Mouse (Mus musculus): ENCODE results near the gene Dgki. TPM values are rescaled to one million over a fixed set of nuclear protein-coding genes. Genes with fewer than 3 reads are reported as not detected.

Dgki gene
- polyA plus RNA-seq, 1 experiment from 2014 or later: 1.3 TPM

- no peak for ATAC-seq (ENCODE audit: low FRiP score, low read depth)
- H3K4me2 ChIP-seq (replicated peaks): no peak overlapping the region
- WGBS: 31% methylated on average over 2 of the region's 2 CpGs
- no peaks in the 10 kb centered on the region for H3K27me3 ChIP-seq
- H3K9ac ChIP-seq: no peak overlapping the region
- peaks cover 21% of the 10 kb centered on the region for H3K4me1 ChIP-seq
- no peak overlapping the region for H3K4me3 ChIP-seq
- H3K36me3 ChIP-seq: no peaks in the 10 kb centered on the region
- no peaks in the 10 kb centered on the region for H3K9me3 ChIP-seq
- H3K27ac ChIP-seq: no peak overlapping the region
Measured at GRCm38 (mm10) chr6:37053411-37053810, 246.6 kb downstream of the Dgki start.

- ATAC-seq (ENCODE audit: low FRiP score, low read depth): no peak
- H3K9me3 ChIP-seq: no peaks in the 10 kb centered on the region
- no peak overlapping the region for H3K4me2 ChIP-seq (replicated peaks)
- H3K4me1 ChIP-seq: peaks cover 21% of the 10 kb centered on the region
- 63% methylated on average over 5 of the region's 5 CpGs for WGBS
- no peak overlapping the region for H3K27ac ChIP-seq
- no peaks in the 10 kb centered on the region for H3K27me3 ChIP-seq
- H3K9ac ChIP-seq: no peak overlapping the region
- no peak overlapping the region for H3K4me3 ChIP-seq
- H3K36me3 ChIP-seq: no peaks in the 10 kb centered on the region
Measured at GRCm38 (mm10) chr6:37051652-37052051, 248.3 kb downstream of the Dgki start.

GRCm38 (mm10) chr6:37051150-37051549 is 248.8 kb downstream of the Dgki start:
- WGBS: 92% methylated on average over 1 of the region's 1 CpGs

GRCm38 (mm10) chr6:37047611-37048129 is 252.3 kb downstream of the Dgki start:
- Histone ChIP-seq H3K27me3 (no peaks in the 10 kb centered on the region), H3K36me3 (no peaks in the 10 kb centered on the region), H3K27ac (no peak overlapping the region), H3K9ac (no peak overlapping the region), H3K4me2 (replicated peaks) (no peak overlapping the region), H3K9me3 (no peaks in the 10 kb centered on the region), H3K4me1 (peaks cover 5% of the 10 kb centered on the region), H3K4me3 (no peak overlapping the region)
- no peak for ATAC-seq (ENCODE audit: low FRiP score, low read depth)
- WGBS: 71% methylated on average over 4 of the region's 4 CpGs

More at GRCm38 (mm10) chr6:37051150-37051549, 248.8 kb downstream of the Dgki start:
- H3K4me2 ChIP-seq (replicated peaks): no peak overlapping the region
- no peak overlapping the region for H3K4me3 ChIP-seq
- H3K27ac ChIP-seq: no peak overlapping the region
- no peaks in the 10 kb centered on the region for H3K36me3 ChIP-seq
- no peak overlapping the region for H3K9ac ChIP-seq
- H3K4me1 ChIP-seq: peaks cover 23% of the 10 kb centered on the region
- no peak for ATAC-seq (ENCODE audit: low FRiP score, low read depth)
- no peaks in the 10 kb centered on the region for H3K27me3 ChIP-seq
- H3K9me3 ChIP-seq: no peaks in the 10 kb centered on the region

GRCm38 (mm10) chr6:37046152-37046788 is 253.7 kb downstream of the Dgki start:
- 32% methylated on average over 4 of the region's 4 CpGs for WGBS
- no peaks in the 10 kb centered on the region for H3K9me3 ChIP-seq
- no peaks in the 10 kb centered on the region for H3K36me3 ChIP-seq
- H3K27me3 ChIP-seq: no peaks in the 10 kb centered on the region
- H3K4me1 ChIP-seq: 0 out of 2 replicates have a peak, but pooled peaks cover 2% of the 10 kb centered on the region
- H3K27ac ChIP-seq: no peak overlapping the region
- H3K9ac ChIP-seq: no peak overlapping the region
- H3K4me2 ChIP-seq (replicated peaks): no peak overlapping the region
- ATAC-seq (ENCODE audit: low FRiP score, low read depth): no peak; the same call in 1 of the 2 replicates
- no peak overlapping the region for H3K4me3 ChIP-seq

GRCm38 (mm10) chr6:37044796-37045195 is 255.2 kb downstream of the Dgki start:
- Histone ChIP-seq H3K4me3 (no peak overlapping the region), H3K4me2 (replicated peaks) (no peak overlapping the region), H3K36me3 (no peaks in the 10 kb centered on the region), H3K27ac (no peak overlapping the region), H3K27me3 (no peaks in the 10 kb centered on the region), H3K9me3 (no peaks in the 10 kb centered on the region), H3K4me1 (0 out of 2 replicates have a peak, but pooled peaks cover 2% of the 10 kb centered on the region), H3K9ac (no peak overlapping the region)
- WGBS: 82% methylated on average over 4 of the region's 4 CpGs
- no peak for ATAC-seq (ENCODE audit: low FRiP score, low read depth)

GRCm38 (mm10) chr6:37038444-37038843 is 261.5 kb downstream of the Dgki start:
- no peaks in the 10 kb centered on the region for H3K9me3 ChIP-seq
- H3K4me1 ChIP-seq: 0 out of 2 replicates have a peak, but pooled peaks cover 3% of the 10 kb centered on the region
- H3K4me2 ChIP-seq (replicated peaks): no peak overlapping the region
- no peak overlapping the region for H3K9ac ChIP-seq
- no peaks in the 10 kb centered on the region for H3K36me3 ChIP-seq
- WGBS: 62% methylated on average over 8 of the region's 8 CpGs
- H3K4me3 ChIP-seq: no peak overlapping the region
- no peak for ATAC-seq (ENCODE audit: low FRiP score, low read depth)
- no peak overlapping the region for H3K27ac ChIP-seq
- H3K27me3 ChIP-seq: no peaks in the 10 kb centered on the region

- no peak overlapping the region for H3K27ac ChIP-seq
- WGBS: 80% methylated on average over 11 of the region's 11 CpGs
- no peak overlapping the region for H3K4me2 ChIP-seq (replicated peaks)
- no peaks in the 10 kb centered on the region for H3K9me3 ChIP-seq
- no peaks in the 10 kb centered on the region for H3K27me3 ChIP-seq
- 0 out of 2 replicates have a peak, but pooled peaks cover 3% of the 10 kb centered on the region for H3K4me1 ChIP-seq
- H3K36me3 ChIP-seq: no peaks in the 10 kb centered on the region
- ATAC-seq (ENCODE audit: low FRiP score, low read depth): peak; percentile 46; the same call in 1 of the 2 replicates
- H3K9ac ChIP-seq: no peak overlapping the region
- H3K4me3 ChIP-seq: no peak overlapping the region
Measured at GRCm38 (mm10) chr6:37037115-37037908, 262.7 kb downstream of the Dgki start.

- no peak overlapping the region for H3K27ac ChIP-seq
- H3K4me1 ChIP-seq: 0 out of 2 replicates have a peak, but pooled peaks cover 3% of the 10 kb centered on the region
- no peak for ATAC-seq (ENCODE audit: low FRiP score, low read depth)
- no peak overlapping the region for H3K9ac ChIP-seq
- no peaks in the 10 kb centered on the region for H3K36me3 ChIP-seq
- H3K4me2 ChIP-seq (replicated peaks): no peak overlapping the region
- H3K9me3 ChIP-seq: no peaks in the 10 kb centered on the region
- no peaks in the 10 kb centered on the region for H3K27me3 ChIP-seq
- no peak overlapping the region for H3K4me3 ChIP-seq
- 68% methylated on average over 6 of the region's 6 CpGs for WGBS
Measured at GRCm38 (mm10) chr6:37035681-37036080, 264.3 kb downstream of the Dgki start.

GRCm38 (mm10) chr6:37030986-37031385 is 269.0 kb downstream of the Dgki start:
- 66% methylated on average over 1 of the region's 1 CpGs for WGBS
- H3K4me2 ChIP-seq (replicated peaks): no peak overlapping the region
- H3K9me3 ChIP-seq: no peaks in the 10 kb centered on the region
- no peaks in the 10 kb centered on the region for H3K27me3 ChIP-seq
- H3K27ac ChIP-seq: peak overlapping the region; percentile 28; the same call in 1 of the 2 replicates
- H3K9ac ChIP-seq: no peak overlapping the region
- no peaks in the 10 kb centered on the region for H3K4me1 ChIP-seq
- H3K36me3 ChIP-seq: no peaks in the 10 kb centered on the region
- no peak overlapping the region for H3K4me3 ChIP-seq
- no peak for ATAC-seq (ENCODE audit: low FRiP score, low read depth)

GRCm38 (mm10) chr6:37030402-37030801 is 269.6 kb downstream of the Dgki start:
- Histone ChIP-seq H3K27ac (no peak overlapping the region), H3K4me1 (no peaks in the 10 kb centered on the region), H3K4me3 (no peak overlapping the region), H3K9me3 (no peaks in the 10 kb centered on the region), H3K27me3 (no peaks in the 10 kb centered on the region), H3K4me2 (replicated peaks) (no peak overlapping the region), H3K36me3 (no peaks in the 10 kb centered on the region), H3K9ac (no peak overlapping the region)
- ATAC-seq (ENCODE audit: low FRiP score, low read depth): no peak
- WGBS: 79% methylated on average over 2 of the region's 2 CpGs

GRCm38 (mm10) chr6:37028841-37029240 is 271.1 kb downstream of the Dgki start:
- H3K27ac ChIP-seq: no peak overlapping the region

More at GRCm38 (mm10) chr6:37028841-37029240, 271.1 kb downstream of the Dgki start:
- no peaks in the 10 kb centered on the region for H3K9me3 ChIP-seq
- H3K4me3 ChIP-seq: no peak overlapping the region
- no peaks in the 10 kb centered on the region for H3K27me3 ChIP-seq
- H3K4me2 ChIP-seq (replicated peaks): no peak overlapping the region
- no peak overlapping the region for H3K9ac ChIP-seq
- WGBS: 82% methylated on average over 6 of the region's 6 CpGs
- no peak for ATAC-seq (ENCODE audit: low FRiP score, low read depth)
- no peaks in the 10 kb centered on the region for H3K36me3 ChIP-seq
- no peaks in the 10 kb centered on the region for H3K4me1 ChIP-seq
